Mouse (Mus musculus): ENCODE measurements around the gene I0C0044D17Rik.

Gene I0C0044D17Rik

GRCm38 (mm10) chr4:98777464-98777863, 46.2 kb downstream of the I0C0044D17Rik start:
- in situ Hi-C loops (cut with MboI, MseI): no loop called here

GRCm38 (mm10) chr4:98776721-98777427, 46.8 kb downstream of the I0C0044D17Rik start:
- in situ Hi-C loops (cut with MboI, MseI): no loop called here

- in situ Hi-C loops (cut with MboI, MseI): no loop called here
Observed at GRCm38 (mm10) chr4:98773785-98774184, 49.9 kb downstream of the I0C0044D17Rik start.

Measured in regulatory T cell (primary cell).